Mouse (Mus musculus): ENCODE results near the gene Gnat2. TPM values are rescaled to one million over a fixed set of nuclear protein-coding genes. Genes with fewer than 3 reads are reported as not detected.

Gene Gnat2
- polyA plus RNA-seq, 1 experiment, result 3.2 TPM

DNA sequence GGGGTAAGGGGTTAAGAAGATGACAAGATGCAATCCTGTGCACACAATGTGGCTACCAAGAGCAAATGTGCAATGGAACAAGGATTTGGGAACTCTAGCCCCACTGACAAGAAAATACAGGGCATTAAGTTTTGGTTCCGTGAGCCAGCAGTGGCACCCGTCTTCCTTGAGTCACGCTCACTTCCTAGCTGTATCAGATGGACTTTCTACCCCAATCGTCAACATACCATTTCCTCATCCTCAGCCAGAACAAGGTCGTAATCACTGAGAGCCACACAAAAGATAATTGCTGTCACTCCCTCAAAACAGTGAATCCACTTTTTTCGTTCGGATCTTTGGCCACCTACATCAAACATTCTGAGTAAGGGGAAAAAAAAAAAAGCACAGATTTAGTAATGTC lies 19.7 kb downstream of the Gnat2 start:
- Histone ChIP-seq H3K9me3 (replicated peaks; ENCODE audit: control insufficient read depth, insufficient read depth, low read length, poor library complexity, severe bottlenecking) (no peaks in the 10 kb centered on the region), H3K36me3 (ENCODE audit: control insufficient read depth, insufficient read depth, low read length, poor library complexity, severe bottlenecking) (peaks cover 36% of the 10 kb centered on the region), H3K9ac (ENCODE audit: low read depth, poor library complexity, severe bottlenecking) (no peak overlapping the region), H3K27ac (ENCODE audit: insufficient read depth, low read length) (no peak overlapping the region), H3K4me1 (ENCODE audit: control insufficient read depth, insufficient read depth, low read length) (no peaks in the 10 kb centered on the region), H3K27me3 (ENCODE audit: control insufficient read depth, insufficient read depth, low read length, poor library complexity, severe bottlenecking) (no peaks in the 10 kb centered on the region), H3K4me3 (ENCODE audit: low read depth, low read length) (no peak overlapping the region)
- TF ChIP-seq POLR2A (IDR thresholded peaks at IDR 0.05; ENCODE audit: insufficient read depth, low read length) (no peak), CTCF (IDR thresholded peaks at IDR 0.05; ENCODE audit: low read depth, low read length) (no peak), EP300 (IDR thresholded peaks at IDR 0.05; ENCODE audit: insufficient read depth, low read depth, low read length) (no peak)

DNA sequence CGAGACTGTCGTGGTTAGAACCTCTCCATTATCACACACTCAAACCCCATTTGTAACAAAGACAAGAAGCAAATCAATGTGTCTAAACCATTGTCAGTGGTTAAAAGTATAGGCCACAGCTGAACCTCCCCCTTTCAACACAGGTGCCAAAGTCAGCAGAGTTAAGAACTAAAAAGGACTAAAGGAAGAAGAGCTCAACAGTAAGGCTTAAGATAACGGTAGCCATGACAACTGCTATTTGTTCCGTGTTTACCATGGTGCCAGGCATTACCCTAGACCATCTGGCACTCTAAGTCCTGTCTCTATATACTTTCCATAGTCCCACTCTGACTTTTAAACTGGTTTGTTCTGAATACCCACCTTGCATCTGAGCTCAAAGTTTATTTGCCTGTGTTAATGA lies 20.1 kb downstream of the Gnat2 start:
- H3K4me1 ChIP-seq (ENCODE audit: control insufficient read depth, insufficient read depth, low read length), result no peaks in the 10 kb centered on the region
- TF ChIP-seq POLR2A (IDR thresholded peaks at IDR 0.05; ENCODE audit: insufficient read depth, low read length) (no peak), CTCF (IDR thresholded peaks at IDR 0.05; ENCODE audit: low read depth, low read length) (no peak), EP300 (IDR thresholded peaks at IDR 0.05; ENCODE audit: insufficient read depth, low read depth, low read length) (no peak)
- no peaks in the 10 kb centered on the region for H3K9me3 ChIP-seq (replicated peaks; ENCODE audit: control insufficient read depth, insufficient read depth, low read length, poor library complexity, severe bottlenecking)
- H3K27ac ChIP-seq (ENCODE audit: insufficient read depth, low read length), result no peak overlapping the region
- peaks cover 37% of the 10 kb centered on the region for H3K36me3 ChIP-seq (ENCODE audit: control insufficient read depth, insufficient read depth, low read length, poor library complexity, severe bottlenecking)
- H3K27me3 ChIP-seq (ENCODE audit: control insufficient read depth, insufficient read depth, low read length, poor library complexity, severe bottlenecking), result no peaks in the 10 kb centered on the region
- H3K4me3 ChIP-seq (ENCODE audit: low read depth, low read length), result no peak overlapping the region
- no peak overlapping the region for H3K9ac ChIP-seq (ENCODE audit: low read depth, poor library complexity, severe bottlenecking)

DNA sequence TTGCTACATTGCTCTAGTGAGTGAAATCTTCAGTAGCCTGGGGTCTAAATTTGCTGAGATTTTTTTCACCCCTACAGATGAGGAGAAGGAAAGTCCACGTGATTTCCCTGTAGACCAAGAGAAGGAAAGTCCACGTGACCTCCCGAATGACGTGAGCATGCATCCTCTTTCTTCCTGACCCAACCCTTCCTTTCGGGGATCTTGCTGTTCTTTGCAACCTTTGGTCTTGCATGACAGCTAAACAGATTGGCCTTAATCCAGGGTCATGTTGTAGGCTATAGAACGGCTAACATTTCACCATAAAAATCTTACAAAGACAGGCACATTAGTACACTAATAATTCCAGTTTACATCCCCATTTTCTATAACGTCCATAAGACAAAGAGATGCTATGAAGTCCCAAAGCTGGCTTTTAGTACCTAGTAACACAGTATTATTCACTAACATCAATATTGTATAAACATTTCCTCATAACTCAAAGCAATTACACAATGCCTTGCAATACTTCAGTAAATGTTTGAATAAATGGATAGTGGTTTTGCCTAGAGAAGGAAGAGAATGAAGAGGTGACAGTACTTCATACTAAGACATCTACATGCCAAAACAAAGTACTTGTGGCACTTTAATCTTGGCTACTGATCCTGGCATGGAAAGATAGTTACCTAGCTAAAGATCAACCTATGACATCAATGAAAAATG lies 21.2 kb downstream of the Gnat2 start:
- TF ChIP-seq CTCF (IDR thresholded peaks at IDR 0.05; ENCODE audit: low read depth, low read length), result no peak
- TF ChIP-seq EP300 (IDR thresholded peaks at IDR 0.05; ENCODE audit: insufficient read depth, low read depth, low read length), result no peak
- TF ChIP-seq POLR2A (IDR thresholded peaks at IDR 0.05; ENCODE audit: insufficient read depth, low read length), result no peak
- Histone ChIP-seq H3K4me1 (ENCODE audit: control insufficient read depth, insufficient read depth, low read length) (no peaks in the 10 kb centered on the region), H3K9ac (ENCODE audit: low read depth, poor library complexity, severe bottlenecking) (no peak overlapping the region), H3K9me3 (replicated peaks; ENCODE audit: control insufficient read depth, insufficient read depth, low read length, poor library complexity, severe bottlenecking) (no peaks in the 10 kb centered on the region), H3K4me3 (ENCODE audit: low read depth, low read length) (no peak overlapping the region), H3K27me3 (ENCODE audit: control insufficient read depth, insufficient read depth, low read length, poor library complexity, severe bottlenecking) (no peaks in the 10 kb centered on the region), H3K36me3 (ENCODE audit: control insufficient read depth, insufficient read depth, low read length, poor library complexity, severe bottlenecking) (peaks cover 34% of the 10 kb centered on the region), H3K27ac (ENCODE audit: insufficient read depth, low read length) (no peak overlapping the region)

DNA sequence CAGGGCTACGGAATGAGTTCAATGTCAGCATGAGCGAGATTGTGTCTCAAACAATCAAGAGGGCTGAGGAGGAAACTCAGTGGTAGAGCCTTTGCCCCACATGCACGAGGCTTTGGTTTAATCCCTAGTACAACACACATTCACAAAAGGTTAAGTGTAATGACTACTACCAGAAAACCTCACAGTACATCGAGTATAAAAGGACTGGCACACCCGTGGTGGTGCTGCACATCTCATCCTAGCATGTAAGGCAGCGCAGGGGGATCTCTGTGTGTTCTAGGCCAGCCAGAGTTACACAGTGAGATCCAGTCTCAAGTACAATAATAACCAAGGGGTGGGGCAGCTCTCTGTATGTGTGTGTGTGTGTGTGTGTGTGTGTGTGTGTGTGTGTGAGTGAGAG lies 24.9 kb downstream of the Gnat2 start:
- TF ChIP-seq POLR2A (IDR thresholded peaks at IDR 0.05; ENCODE audit: insufficient read depth, low read length) (no peak), CTCF (IDR thresholded peaks at IDR 0.05; ENCODE audit: low read depth, low read length) (no peak), EP300 (IDR thresholded peaks at IDR 0.05; ENCODE audit: insufficient read depth, low read depth, low read length) (no peak)
- no peaks in the 10 kb centered on the region for H3K27me3 ChIP-seq (ENCODE audit: control insufficient read depth, insufficient read depth, low read length, poor library complexity, severe bottlenecking)
- H3K4me3 ChIP-seq (ENCODE audit: low read depth, low read length), result no peak overlapping the region
- no peak overlapping the region for H3K27ac ChIP-seq (ENCODE audit: insufficient read depth, low read length)
- H3K9me3 ChIP-seq (replicated peaks; ENCODE audit: control insufficient read depth, insufficient read depth, low read length, poor library complexity, severe bottlenecking), result no peaks in the 10 kb centered on the region
- no peaks in the 10 kb centered on the region for H3K4me1 ChIP-seq (ENCODE audit: control insufficient read depth, insufficient read depth, low read length)
- peaks cover 31% of the 10 kb centered on the region for H3K36me3 ChIP-seq (ENCODE audit: control insufficient read depth, insufficient read depth, low read length, poor library complexity, severe bottlenecking)
- no peak overlapping the region for H3K9ac ChIP-seq (ENCODE audit: low read depth, poor library complexity, severe bottlenecking)

DNA sequence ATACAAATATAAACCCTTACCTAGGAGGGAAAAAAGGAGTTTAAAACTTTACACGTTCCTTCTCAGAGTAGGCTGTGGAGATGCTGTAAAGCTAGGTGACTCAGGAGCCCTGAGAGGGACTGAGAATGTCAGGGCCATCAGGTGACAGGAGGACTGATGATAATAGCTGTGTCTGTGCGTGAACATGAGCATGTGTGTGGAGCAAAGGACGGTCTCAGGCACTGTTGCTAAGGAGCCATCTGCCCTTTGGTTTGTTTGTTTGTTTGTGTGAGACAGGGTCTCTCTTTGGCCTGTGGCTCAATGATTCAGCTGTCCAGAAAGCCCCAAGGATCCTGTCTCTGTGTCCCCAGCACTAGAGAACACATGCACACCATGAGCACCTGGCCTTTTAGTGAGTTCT lies 28.5 kb downstream of the Gnat2 start:
- peaks cover 31% of the 10 kb centered on the region for H3K36me3 ChIP-seq (ENCODE audit: control insufficient read depth, insufficient read depth, low read length, poor library complexity, severe bottlenecking)
- no peak overlapping the region for H3K27ac ChIP-seq (ENCODE audit: insufficient read depth, low read length)
- no peak overlapping the region for H3K9ac ChIP-seq (ENCODE audit: low read depth, poor library complexity, severe bottlenecking)
- TF ChIP-seq POLR2A (IDR thresholded peaks at IDR 0.05; ENCODE audit: insufficient read depth, low read length) (no peak), EP300 (IDR thresholded peaks at IDR 0.05; ENCODE audit: insufficient read depth, low read depth, low read length) (no peak), CTCF (IDR thresholded peaks at IDR 0.05; ENCODE audit: low read depth, low read length) (no peak)
- H3K4me3 ChIP-seq (ENCODE audit: low read depth, low read length), result no peak overlapping the region
- no peaks in the 10 kb centered on the region for H3K4me1 ChIP-seq (ENCODE audit: control insufficient read depth, insufficient read depth, low read length)
- no peaks in the 10 kb centered on the region for H3K9me3 ChIP-seq (replicated peaks; ENCODE audit: control insufficient read depth, insufficient read depth, low read length, poor library complexity, severe bottlenecking)
- H3K27me3 ChIP-seq (ENCODE audit: control insufficient read depth, insufficient read depth, low read length, poor library complexity, severe bottlenecking), result no peaks in the 10 kb centered on the region

DNA sequence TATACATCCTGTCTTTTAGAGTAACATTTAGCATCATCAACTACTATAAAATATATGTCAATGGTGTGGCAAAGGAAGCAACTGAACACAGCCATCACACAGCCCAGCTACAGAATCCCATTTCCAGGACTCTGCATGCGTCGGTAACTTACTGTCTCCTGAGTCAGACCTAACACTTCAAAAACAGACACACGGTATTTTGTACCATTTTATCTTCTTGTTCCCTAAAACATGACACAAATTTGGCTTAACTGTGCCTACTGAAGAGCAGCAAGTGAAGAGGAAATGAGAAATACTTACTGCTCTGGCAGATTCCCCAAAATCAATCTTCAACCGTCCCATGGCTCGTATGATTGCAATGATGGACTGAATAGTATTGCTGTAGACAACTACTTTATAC lies 30.7 kb downstream of the Gnat2 start:
- Histone ChIP-seq H3K4me3 (ENCODE audit: low read depth, low read length) (no peak overlapping the region), H3K9ac (ENCODE audit: low read depth, poor library complexity, severe bottlenecking) (no peak overlapping the region), H3K9me3 (replicated peaks; ENCODE audit: control insufficient read depth, insufficient read depth, low read length, poor library complexity, severe bottlenecking) (no peaks in the 10 kb centered on the region), H3K27me3 (ENCODE audit: control insufficient read depth, insufficient read depth, low read length, poor library complexity, severe bottlenecking) (no peaks in the 10 kb centered on the region), H3K4me1 (ENCODE audit: control insufficient read depth, insufficient read depth, low read length) (no peaks in the 10 kb centered on the region), H3K36me3 (ENCODE audit: control insufficient read depth, insufficient read depth, low read length, poor library complexity, severe bottlenecking) (peaks cover 21% of the 10 kb centered on the region), H3K27ac (ENCODE audit: insufficient read depth, low read length) (no peak overlapping the region)
- TF ChIP-seq CTCF (IDR thresholded peaks at IDR 0.05; ENCODE audit: low read depth, low read length) (no peak), POLR2A (IDR thresholded peaks at IDR 0.05; ENCODE audit: insufficient read depth, low read length) (no peak), EP300 (IDR thresholded peaks at IDR 0.05; ENCODE audit: insufficient read depth, low read depth, low read length) (no peak)

All from ES-Bruce4 (cell line).